Mouse (Mus musculus): ENCODE data around the gene Adamts2.

- TF ChIP-seq CTCF (IDR thresholded peaks at IDR 0.05; ENCODE audit: low read depth, low read length) (no peak), EP300 (IDR thresholded peaks at IDR 0.05; ENCODE audit: insufficient read depth, low read depth, low read length) (no peak)
These were observed 134.7 kb downstream of the Adamts2 start for GRCm38 (mm10) chr11:50736548-50736947.
